Mouse (Mus musculus) forebrain, embryonic 11.5 days (tissue): ENCODE data around the gene Ccdc71l. TPM values are rescaled to one million over a fixed set of nuclear protein-coding genes. Genes with fewer than 3 reads are reported as not detected.
A peak's percentile ranks its signal among the peaks of the same experiment; 100 is the strongest.

ENCODE experiments used
- ATAC-seq: fragments of 200-750 bp; cut with Nextera tagmentation; replicated peaks from 2 replicates; pipeline ENCODE4 v1.8.0; 2017; ENCODE audit warnings: moderate TSS enrichment; ENCODE audit not compliant: low FRiP score
- DNase-seq: peaks from one replicate; pipeline ENCODE4 v3.0.0-alpha.2; 2017; ENCODE audit warnings: low spot score
- H3K27ac ChIP-seq: fragments of 300-500 bp; sonication (generic); 2 replicates; pipeline ENCODE4 v1.5.1; 2014; ENCODE audit warnings: low read depth, low read length
- H3K27me3 ChIP-seq: fragments of 300-500 bp; sonication (generic); 2 replicates; pipeline ENCODE4 v1.6.1; 2014; ENCODE audit warnings: mild to moderate bottlenecking, low read length, mixed read lengths; ENCODE audit not compliant: control insufficient read depth, insufficient read depth
- H3K36me3 ChIP-seq: fragments of 300-500 bp; sonication (generic); 2 replicates; pipeline ENCODE4 v1.6.1; 2014; ENCODE audit warnings: mild to moderate bottlenecking, low read length, moderate library complexity, mixed read lengths; ENCODE audit not compliant: control insufficient read depth, insufficient read depth
- H3K4me1 ChIP-seq: fragments of 300-500 bp; sonication (generic); replicated peaks from 2 replicates; pipeline ENCODE4 v1.6.1; 2014; ENCODE audit warnings: low read length, mixed read lengths; ENCODE audit not compliant: control insufficient read depth, insufficient read depth
- H3K4me2 ChIP-seq: fragments of 300-500 bp; sonication (generic); 2 replicates; pipeline ENCODE4 v1.6.1; 2014; ENCODE audit warnings: low read depth, mild to moderate bottlenecking, low read length, moderate library complexity, mixed read lengths; ENCODE audit not compliant: severe bottlenecking
- H3K4me3 ChIP-seq: fragments of 300-500 bp; sonication (generic); 2 replicates; pipeline ENCODE4 v1.5.1; 2014; ENCODE audit warnings: low read depth, low read length
- H3K9ac ChIP-seq: fragments of 300-500 bp; sonication (generic); 2 replicates; pipeline ENCODE4 v1.6.1; 2014; ENCODE audit warnings: low read length
- H3K9me3 ChIP-seq: fragments of 300-500 bp; sonication (generic); 2 replicates; pipeline ENCODE4 v1.6.1; 2016; ENCODE audit warnings: low read length, mixed read lengths; ENCODE audit not compliant: control insufficient read depth
- WGBS: fragments of 180-500 bp; shearing (Covaris S2); extraction: QIAGEN DNeasy Blood & Tissue Kit; methylation state at CpG from one replicate; pipeline ENCODE4 v1.1.7; 2014; 5-methylcytosine and 5-hydroxymethylcytosine counted together
- polyA plus RNA-seq: library from polyadenylated mRNA; unstranded; fragments of >200 nt; fragmentation: Nextera tagmentation; extraction: Ambion mirVana; gene quantifications from 2 replicates; pipeline ENCODE4 v1.2.1, GENCODE M21; 2014

Gene Ccdc71l
- polyA plus RNA-seq, 1 experiment from 2014 or later: 5.6 TPM

DNA sequence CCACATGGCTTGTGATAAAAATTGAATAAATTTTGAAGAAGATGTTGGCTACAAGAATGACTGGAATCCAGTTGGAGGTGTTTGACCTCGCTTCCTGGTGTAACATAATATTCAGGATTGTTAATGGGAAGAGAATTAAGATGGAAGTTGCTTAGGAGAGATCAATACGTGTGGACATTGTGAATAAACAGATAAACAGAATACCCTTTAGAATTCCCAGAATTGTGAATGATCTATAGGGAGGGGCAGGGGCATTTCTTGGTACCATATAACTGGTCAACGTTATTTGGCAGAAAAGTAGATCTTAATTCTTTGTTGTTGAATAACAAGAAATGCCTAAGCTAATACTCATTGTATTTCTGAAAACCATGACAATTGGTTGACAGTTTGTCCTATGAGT lies 2.0 kb downstream of the Ccdc71l start:
- no peak overlapping the region for H3K27ac ChIP-seq
- peak overlapping the region; percentile 43 for H3K4me2 ChIP-seq
- no peak for ATAC-seq
- peak overlapping the region; percentile 8 for H3K4me3 ChIP-seq
- no peaks in the 10 kb centered on the region; the same call in 1 of the 2 replicates for H3K36me3 ChIP-seq
- peaks cover 2% of the 10 kb centered on the region; the same call in 1 of the 2 replicates for H3K4me1 ChIP-seq
- no peak overlapping the region for H3K9ac ChIP-seq
- 71% methylated on average over 3 of the region's 3 CpGs for WGBS
- no peak for DNase-seq
- H3K27me3 ChIP-seq: no peaks in the 10 kb centered on the region
- H3K9me3 ChIP-seq: no peaks in the 10 kb centered on the region

DNA sequence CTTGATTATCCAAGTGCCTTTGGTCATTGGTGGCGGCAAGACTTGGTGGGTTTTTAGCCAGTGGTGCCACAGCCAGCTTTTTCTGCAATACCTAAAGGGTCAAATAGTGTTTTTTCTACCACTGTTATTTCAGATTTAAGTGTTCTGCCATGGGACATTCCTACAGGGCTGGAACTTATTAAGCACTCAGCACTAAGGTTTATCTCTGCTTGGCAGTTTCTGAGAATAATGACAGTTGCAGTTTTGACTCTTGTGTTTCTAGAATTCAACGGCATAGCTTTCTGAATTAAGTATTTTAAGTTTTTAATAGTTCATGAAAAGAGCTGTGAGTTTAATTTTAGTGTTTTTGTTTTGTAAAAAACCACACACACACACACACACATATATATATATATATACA lies 2.5 kb downstream of the Ccdc71l start:
- Histone ChIP-seq H3K9me3 (no peaks in the 10 kb centered on the region), H3K36me3 (no peaks in the 10 kb centered on the region; the same call in 1 of the 2 replicates), H3K4me1 (peaks cover 2% of the 10 kb centered on the region; the same call in 1 of the 2 replicates), H3K9ac (no peak overlapping the region), H3K4me3 (peak overlapping the region; percentile 8), H3K27ac (no peak overlapping the region), H3K27me3 (no peaks in the 10 kb centered on the region), H3K4me2 (peak overlapping the region; percentile 43)
- ATAC-seq (no peak), DNase-seq (no peak)
- WGBS: 88% methylated on average over 2 of the region's 2 CpGs

DNA sequence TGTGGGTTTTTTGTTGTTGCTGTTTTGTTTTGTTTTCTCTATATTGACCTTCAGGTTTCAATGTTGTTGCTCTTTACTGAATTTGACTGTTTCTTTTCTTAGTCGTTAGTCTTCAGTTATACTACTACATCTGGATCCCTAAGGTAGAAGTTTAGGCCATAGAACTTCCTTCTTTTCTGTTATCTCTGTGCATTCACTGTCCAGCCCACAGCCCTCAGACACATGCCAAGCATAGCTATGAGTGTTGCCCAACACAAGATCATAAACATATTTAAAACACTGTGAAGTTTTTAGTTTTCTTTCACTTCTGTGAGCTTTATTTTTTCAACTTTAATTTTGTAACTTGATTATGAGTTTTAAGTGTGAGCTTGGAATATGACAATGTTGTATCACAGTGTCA lies 41.0 kb downstream of the Ccdc71l start:
- WGBS: 94% methylated on average over 1 of the region's 1 CpGs
- Histone ChIP-seq H3K27me3 (no peaks in the 10 kb centered on the region), H3K9me3 (no peaks in the 10 kb centered on the region), H3K27ac (no peak overlapping the region), H3K9ac (no peak overlapping the region), H3K4me3 (no peak overlapping the region), H3K4me2 (no peak overlapping the region), H3K4me1 (no peaks in the 10 kb centered on the region), H3K36me3 (no peaks in the 10 kb centered on the region)
- no peak for DNase-seq
- ATAC-seq: no peak

DNA sequence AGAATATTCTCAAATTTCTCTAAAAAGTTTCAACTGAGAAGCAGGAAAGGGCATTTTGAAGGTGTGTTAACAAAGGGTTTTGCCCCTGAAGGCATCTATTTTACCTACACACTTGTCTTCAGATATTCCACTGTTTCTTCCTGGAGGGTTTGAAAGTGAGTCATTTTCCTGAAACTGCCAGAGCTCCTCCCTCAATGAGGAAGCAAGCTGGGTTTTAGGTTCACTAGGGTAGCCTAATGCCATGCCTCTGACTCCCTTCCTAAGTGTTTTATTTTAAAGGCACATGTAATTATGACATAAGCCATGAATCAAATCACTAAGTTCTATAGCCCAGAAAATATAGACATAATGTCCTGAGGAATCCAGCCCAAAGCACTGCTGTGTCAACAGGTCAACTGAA lies 49.3 kb downstream of the Ccdc71l start:
- H3K27ac ChIP-seq: no peak overlapping the region
- no peak overlapping the region for H3K4me3 ChIP-seq
- H3K36me3 ChIP-seq: no peaks in the 10 kb centered on the region
- H3K4me1 ChIP-seq: no peaks in the 10 kb centered on the region
- H3K9ac ChIP-seq: no peak overlapping the region
- H3K9me3 ChIP-seq: no peaks in the 10 kb centered on the region
- ATAC-seq (no peak), DNase-seq (no peak)
- H3K4me2 ChIP-seq: no peak overlapping the region
- H3K27me3 ChIP-seq: no peaks in the 10 kb centered on the region

DNA sequence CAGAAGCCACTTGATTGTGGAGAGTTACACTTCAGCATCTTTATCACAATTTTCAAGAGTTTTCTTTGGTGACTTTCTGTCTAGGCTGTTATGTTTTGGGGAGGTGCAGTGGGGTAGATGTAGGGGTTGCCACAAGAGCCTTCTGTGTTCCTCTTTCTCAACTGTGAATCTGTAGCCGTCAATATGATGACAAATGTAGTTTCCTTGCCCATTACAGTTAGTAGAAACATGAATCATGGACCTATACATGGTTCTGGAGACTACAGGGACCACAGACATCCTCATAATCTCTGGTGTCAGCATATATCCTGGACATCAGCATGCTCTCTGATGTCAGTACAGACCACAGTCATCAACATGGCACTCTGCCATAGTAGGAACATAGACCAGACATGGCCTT lies 52.5 kb downstream of the Ccdc71l start:
- Histone ChIP-seq H3K9ac (no peak overlapping the region), H3K4me1 (no peaks in the 10 kb centered on the region), H3K27me3 (no peaks in the 10 kb centered on the region), H3K4me2 (no peak overlapping the region), H3K9me3 (no peaks in the 10 kb centered on the region), H3K36me3 (no peaks in the 10 kb centered on the region), H3K4me3 (no peak overlapping the region), H3K27ac (no peak overlapping the region)
- WGBS: 71% methylated on average over 1 of the region's 1 CpGs
- ATAC-seq (no peak), DNase-seq (no peak)

Other genes with a start within 250 kb of the Ccdc71l start
- gene Pik3cg, start 170.0 kb upstream of the Ccdc71l start, polyA plus RNA-seq: 1.3 and 1.4 TPM in 2 replicates